Mouse (Mus musculus) thymus, adult 2 months (tissue): ENCODE results near the gene Gpd1l. TPM values are rescaled to one million over a fixed set of nuclear protein-coding genes. Genes with fewer than 3 reads are reported as not detected.
"Not testable (repeated sequence)": the region's sequence is repeated elsewhere in the genome, so short reads cannot be mapped to it uniquely, and the experiment has no call there.

Experiments used
- DNase-seq: peaks from one replicate; pipeline ENCODE4 v3.0.0; 2021
- H3K27ac ChIP-seq: fragments of 200-500 bp; 2 replicates; pipeline ENCODE4 v1.5.1; 2012; ENCODE audit warnings: low read length, control low read depth; ENCODE audit not compliant: control insufficient read depth, insufficient read depth
- H3K27me3 ChIP-seq: fragments of 200-500 bp; 2 replicates; pipeline ENCODE4 v1.6.1; 2012; ENCODE audit warnings: mild to moderate bottlenecking, low read length, moderate library complexity, mixed read lengths; ENCODE audit not compliant: control insufficient read depth, insufficient read depth
- H3K36me3 ChIP-seq: fragments of 200-500 bp; 2 replicates; pipeline ENCODE4 v1.6.1; 2012; ENCODE audit warnings: mild to moderate bottlenecking, low read length, moderate library complexity; ENCODE audit not compliant: control insufficient read depth, insufficient read depth
- H3K4me1 ChIP-seq: fragments of 200-500 bp; replicated peaks from 2 replicates; pipeline ENCODE4 v1.6.1; 2012; ENCODE audit warnings: low read length; ENCODE audit not compliant: control insufficient read depth, insufficient read depth
- H3K4me3 ChIP-seq: fragments of 200-500 bp; 2 replicates; pipeline ENCODE4 v1.5.1; 2012; ENCODE audit warnings: mild to moderate bottlenecking, low read length, control low read depth, moderate library complexity; ENCODE audit not compliant: control insufficient read depth, insufficient read depth
- CTCF ChIP-seq: fragments of 200-500 bp; IDR thresholded peaks from 2 replicates; pipeline ENCODE4 v1.5.1; 2012; ENCODE audit warnings: mild to moderate bottlenecking, control low read depth, low read length, moderate library complexity, borderline replicate concordance; ENCODE audit not compliant: control insufficient read depth, poor library complexity, insufficient read depth; ENCODE audit errors: extremely low read depth
- POLR2A ChIP-seq: fragments of 200-500 bp; IDR thresholded peaks from 2 replicates; pipeline ENCODE4 v1.6.1; 2012; ENCODE audit warnings: mild to moderate bottlenecking, low read length, control low read depth, moderate library complexity; ENCODE audit not compliant: control insufficient read depth, poor library complexity, insufficient read depth; ENCODE audit errors: extremely low read depth
- WGBS: fragments of 180-500 bp; shearing (Covaris S2); methylation state at CpG from one replicate; pipeline ENCODE4 v1.1.7; 2018; 5-methylcytosine and 5-hydroxymethylcytosine counted together
- polyA plus RNA-seq: library from polyadenylated mRNA; depleted of rRNA; stranded (reverse); fragments of >200 nt; gene quantifications from 2 replicates; pipeline ENCODE4 v1.2.3, GENCODE M21; 2012; rRNA removed

Gene Gpd1l
- 22.0 TPM in 2 replicates for polyA plus RNA-seq

- H3K4me3 ChIP-seq, result peak within 1 kb of the TSS; percentile 86
- peak; percentile 57; the same call in 1 of the 2 replicates for TF ChIP-seq CTCF
- TF ChIP-seq POLR2A, result peak; percentile 71
- H3K27ac ChIP-seq, result peak within 1 kb of the TSS; percentile 12; the same call in 1 of the 2 replicates
- no peaks in the 10 kb centered on the region for H3K27me3 ChIP-seq
- 1% methylated on average over 30 of the region's 30 CpGs for WGBS
- H3K4me1 ChIP-seq, result peaks cover 23% of the 10 kb centered on the region
- DNase-seq, result peak; percentile 89
- H3K36me3 ChIP-seq, result no peaks in the 10 kb centered on the region
These were observed at the start of gene Gpd1l for GRCm38 (mm10) chr9:114933723-114934171. Gene Gpd1l, minus strand, starts transcription at chr9:114933987.

GRCm38 (mm10) chr9:114982689-114983360 is 49.0 kb upstream of the Gpd1l start, which contains the start of gene Rps27rt:
Gene Rps27rt, minus strand, starts transcription at chr9:114982739.
- WGBS, result 95% methylated on average over 16 of the region's 16 CpGs
- Histone ChIP-seq H3K36me3 (no peaks in the 10 kb centered on the region), H3K4me3 (no peak within 1 kb of the TSS), H3K27me3 (peaks cover 9% of the 10 kb centered on the region; the same call in 1 of the 2 replicates), H3K27ac (no peak within 1 kb of the TSS), H3K4me1 (no peaks in the 10 kb centered on the region; the same call in 1 of the 2 replicates)
- TF ChIP-seq CTCF, result no peak
- no peak for TF ChIP-seq POLR2A
- no peak for DNase-seq

- TF ChIP-seq POLR2A (no peak), CTCF (no peak)
- Histone ChIP-seq H3K4me3 (no peak overlapping the region), H3K36me3 (no peaks in the 10 kb centered on the region), H3K27me3 (peaks cover 15% of the 10 kb centered on the region; the same call in 1 of the 2 replicates), H3K27ac (no peak overlapping the region), H3K4me1 (no peaks in the 10 kb centered on the region; the same call in 1 of the 2 replicates)
- DNase-seq, result no peak
- WGBS, result 76% methylated on average over 6 of the region's 6 CpGs
These were observed 46.2 kb upstream of the Gpd1l start for GRCm38 (mm10) chr9:114979969-114980368.

GRCm38 (mm10) chr9:114978281-114979111 is 44.7 kb upstream of the Gpd1l start, which contains the start of gene Osbpl10:
Gene Osbpl10, plus strand, starts transcription at chr9:114978569.
- Histone ChIP-seq H3K4me1 (no peaks in the 10 kb centered on the region; the same call in 1 of the 2 replicates), H3K36me3 (no peaks in the 10 kb centered on the region), H3K27ac (no peak within 1 kb of the TSS), H3K4me3 (peak within 1 kb of the TSS; percentile 18), H3K27me3 (peaks cover 15% of the 10 kb centered on the region; the same call in 1 of the 2 replicates)
- DNase-seq, result peak; percentile 11
- WGBS, result 1% methylated on average over 75 of the region's 86 CpGs
- no peak for TF ChIP-seq POLR2A
- TF ChIP-seq CTCF, result no peak

- no peaks in the 10 kb centered on the region; the same call in 1 of the 2 replicates for H3K4me1 ChIP-seq
- WGBS, result 20% methylated on average over 31 of the region's 31 CpGs
- peak overlapping the region; percentile 18; the same call in 1 of the 2 replicates for H3K4me3 ChIP-seq
- H3K36me3 ChIP-seq, result no peaks in the 10 kb centered on the region
- TF ChIP-seq CTCF (no peak), POLR2A (no peak)
- H3K27me3 ChIP-seq, result peaks cover 15% of the 10 kb centered on the region; the same call in 1 of the 2 replicates
- no peak overlapping the region for H3K27ac ChIP-seq
- no peak for DNase-seq
These were observed 43.9 kb upstream of the Gpd1l start for GRCm38 (mm10) chr9:114977461-114978280.

GRCm38 (mm10) chr9:114966286-114966685 is 32.5 kb upstream of the Gpd1l start:
- H3K36me3 ChIP-seq, H3K27ac ChIP-seq, H3K4me1 ChIP-seq, H3K4me3 ChIP-seq, DNase-seq, H3K27me3 ChIP-seq: not testable (repeated sequence)
- 94% methylated on average over 7 of the region's 7 CpGs for WGBS
